Mouse (Mus musculus) liver, adult 2 months (tissue): Measurements from ENCODE around the gene Dcun1d3. TPM values are rescaled to one million over a fixed set of nuclear protein-coding genes. Genes with fewer than 3 reads are reported as not detected.

Experiments
- DNase-seq: peaks from one replicate; pipeline ENCODE4 v3.0.0-alpha.2; 2011; ENCODE audit warnings: low read depth, low spot score; ENCODE audit errors: extremely low read depth
- H3K27ac ChIP-seq: fragments of 200-500 bp; replicated peaks from 2 replicates; pipeline ENCODE4 v1.5.1; 2012; ENCODE audit warnings: low read depth, mild to moderate bottlenecking, control low read depth, inconsistent platforms, low read length; ENCODE audit not compliant: insufficient read depth
- H3K27me3 ChIP-seq: fragments of 200-500 bp; 2 replicates; pipeline ENCODE4 v1.6.1; 2012; ENCODE audit warnings: mild to moderate bottlenecking, moderate library complexity, low read length, inconsistent platforms; ENCODE audit not compliant: control insufficient read depth, insufficient read depth
- H3K36me3 ChIP-seq: fragments of 200-500 bp; 2 replicates; pipeline ENCODE4 v1.6.1; 2012; ENCODE audit warnings: low read length, inconsistent platforms; ENCODE audit not compliant: control insufficient read depth, insufficient read depth
- H3K4me1 ChIP-seq: fragments of 200-500 bp; 2 replicates; pipeline ENCODE4 v1.6.1; 2011; ENCODE audit warnings: low read length; ENCODE audit not compliant: control insufficient read depth, insufficient read depth
- H3K4me3 ChIP-seq: fragments of 200-500 bp; 2 replicates; pipeline ENCODE4 v1.5.1; 2011; ENCODE audit warnings: low read depth, mild to moderate bottlenecking, control low read depth, low read length, moderate library complexity; ENCODE audit not compliant: insufficient read depth
- H3K79me2 ChIP-seq: fragments of 200-500 bp; 2 replicates; pipeline ENCODE4 v1.6.1; 2012; ENCODE audit warnings: inconsistent platforms, mild to moderate bottlenecking, low read length, moderate library complexity; ENCODE audit not compliant: control insufficient read depth, insufficient read depth
- H3K9ac ChIP-seq: fragments of 200-500 bp; 2 replicates; pipeline ENCODE4 v1.6.1; 2012; ENCODE audit warnings: low read depth, mild to moderate bottlenecking, control low read depth, inconsistent platforms, low read length
- CTCF ChIP-seq: fragments of 200-500 bp; IDR thresholded peaks from 2 replicates; pipeline ENCODE4 v1.5.1; 2011; ENCODE audit warnings: low read depth, low read length, control low read depth
- POLR2A ChIP-seq: fragments of 200-500 bp; IDR thresholded peaks from 2 replicates; pipeline ENCODE4 v1.6.1; 2011; ENCODE audit warnings: low read length, control low read depth; ENCODE audit not compliant: insufficient read depth; ENCODE audit errors: extremely low read depth
- WGBS: fragments of 180-500 bp; shearing (Covaris S2); methylation state at CpG from one replicate; pipeline ENCODE4 v1.1.7; 2018; 5-methylcytosine and 5-hydroxymethylcytosine counted together
- polyA plus RNA-seq: library from polyadenylated mRNA; depleted of rRNA; stranded (reverse); fragments of >200 nt; gene quantifications from 2 replicates; pipeline ENCODE4 v1.2.3, GENCODE M21; 2012; rRNA removed
- total RNA-seq: library from RNA; depleted of rRNA; stranded (reverse); fragments of >200 nt; gene quantifications from 2 replicates; pipeline ENCODE4 v1.2.3, GENCODE M21; 2014; rRNA removed

The Dcun1d3 gene
- total RNA-seq (5.3 and 5.6 TPM in 2 replicates), polyA plus RNA-seq (3.2 and 5.7 TPM in 2 replicates)

- WGBS: under 1% methylated on average over 62 of the region's 63 CpGs
- Histone ChIP-seq H3K4me1 (peaks cover 15% of the 10 kb centered on the region), H3K27ac (peak within 1 kb of the TSS; percentile 98), H3K36me3 (no peaks in the 10 kb centered on the region), H3K9ac (peak within 1 kb of the TSS; percentile 96), H3K79me2 (peaks cover 13% of the 10 kb centered on the region; the same call in 1 of the 2 replicates), H3K4me3 (peak within 1 kb of the TSS; percentile 98), H3K27me3 (no peaks in the 10 kb centered on the region)
- TF ChIP-seq POLR2A: peak; percentile 64
- TF ChIP-seq CTCF: no peak
- DNase-seq: peak; percentile 85
Observed at GRCm38 (mm10) chr7:119895639-119896512, at the start of gene Dcun1d3, which contains the start of gene Lyrm1. TSS of gene Dcun1d3 (minus strand) at chr7:119896298. TSS of gene Lyrm1 (plus strand) at chr7:119895861.

- H3K9ac ChIP-seq: no peak overlapping the region
- no peak overlapping the region for H3K4me3 ChIP-seq
- peak overlapping the region; percentile 81 for H3K27ac ChIP-seq
- no peaks in the 10 kb centered on the region for H3K79me2 ChIP-seq
- H3K36me3 ChIP-seq: no peaks in the 10 kb centered on the region
- no peaks in the 10 kb centered on the region for H3K27me3 ChIP-seq
- peaks cover 6% of the 10 kb centered on the region; the same call in 1 of the 2 replicates for H3K4me1 ChIP-seq
- DNase-seq: peak; percentile 94
- WGBS: 11% methylated on average over 2 of the region's 2 CpGs
- TF ChIP-seq POLR2A: no peak
Observed at GRCm38 (mm10) chr7:119941569-119941968, 45.5 kb upstream of the Dcun1d3 start.

GRCm38 (mm10) chr7:119937036-119937435, 40.9 kb upstream of the Dcun1d3 start:
- 63% methylated on average over 5 of the region's 5 CpGs for WGBS
- H3K36me3 ChIP-seq: no peaks in the 10 kb centered on the region
- H3K9ac ChIP-seq: no peak overlapping the region
- H3K79me2 ChIP-seq: no peaks in the 10 kb centered on the region
- H3K27ac ChIP-seq: no peak overlapping the region
- no peak for TF ChIP-seq CTCF
- TF ChIP-seq POLR2A: no peak
- no peaks in the 10 kb centered on the region for H3K27me3 ChIP-seq
- no peak overlapping the region for H3K4me3 ChIP-seq
- H3K4me1 ChIP-seq: peaks cover 6% of the 10 kb centered on the region; the same call in 1 of the 2 replicates
- no peak for DNase-seq

- no peak for DNase-seq
- no peak overlapping the region for H3K9ac ChIP-seq
- H3K27me3 ChIP-seq: no peaks in the 10 kb centered on the region
- H3K36me3 ChIP-seq: no peaks in the 10 kb centered on the region
- H3K4me1 ChIP-seq: peaks cover 5% of the 10 kb centered on the region; the same call in 1 of the 2 replicates
- no peak overlapping the region for H3K4me3 ChIP-seq
- TF ChIP-seq POLR2A (no peak), CTCF (no peak)
- H3K79me2 ChIP-seq: no peaks in the 10 kb centered on the region
- H3K27ac ChIP-seq: no peak overlapping the region
Observed at GRCm38 (mm10) chr7:119936321-119936720, 40.2 kb upstream of the Dcun1d3 start.

GRCm38 (mm10) chr7:119928783-119929440, 32.8 kb upstream of the Dcun1d3 start:
- Histone ChIP-seq H3K4me3 (no peak overlapping the region), H3K9ac (no peak overlapping the region), H3K4me1 (no peaks in the 10 kb centered on the region), H3K27me3 (no peaks in the 10 kb centered on the region), H3K79me2 (no peaks in the 10 kb centered on the region), H3K36me3 (no peaks in the 10 kb centered on the region), H3K27ac (no peak overlapping the region)
- WGBS: 61% methylated on average over 2 of the region's 2 CpGs
- TF ChIP-seq POLR2A (no peak), CTCF (no peak)
- DNase-seq: peak; percentile 64

- H3K4me1 ChIP-seq: no peaks in the 10 kb centered on the region
- TF ChIP-seq CTCF: no peak
- no peak for TF ChIP-seq POLR2A
- H3K36me3 ChIP-seq: no peaks in the 10 kb centered on the region
- H3K9ac ChIP-seq: no peak overlapping the region
- WGBS: 64% methylated on average over 4 of the region's 4 CpGs
- H3K27ac ChIP-seq: no peak overlapping the region
- H3K27me3 ChIP-seq: no peaks in the 10 kb centered on the region
- DNase-seq: peak; percentile 6
- H3K79me2 ChIP-seq: no peaks in the 10 kb centered on the region
- H3K4me3 ChIP-seq: no peak overlapping the region
Observed at GRCm38 (mm10) chr7:119921054-119921453, 25.0 kb upstream of the Dcun1d3 start.
